Mouse (Mus musculus) G1E (cell line): ENCODE results near the gene Smox.

Experiments used
- CTCF ChIP-seq: IDR thresholded peaks from 2 replicates; pipeline ENCODE4 v1.5.1; 2012; ENCODE audit warnings: low read depth, low read length, inconsistent platforms, mixed read lengths
- GATA1 ChIP-seq: IDR thresholded peaks from 2 replicates; pipeline ENCODE4 v1.6.1; 2012; ENCODE audit warnings: borderline replicate concordance, low read length, inconsistent platforms, mixed read lengths
- POLR2AphosphoS5 ChIP-seq: IDR thresholded peaks from 2 replicates; pipeline ENCODE4 v1.6.1; 2012; ENCODE audit warnings: low read depth, low read length, inconsistent platforms; ENCODE audit not compliant: insufficient replicate concordance
- TAL1 ChIP-seq: conservative IDR thresholded peaks from 2 replicates; pipeline ENCODE4 v1.6.1; 2012; ENCODE audit warnings: low read depth, low read length, inconsistent platforms, mixed read lengths

- TF ChIP-seq CTCF (no peak), TAL1 (no peak), GATA1 (no peak), POLR2AphosphoS5 (no peak)
Observed at GRCm38 (mm10) chr2:131481733-131482132, 9.6 kb upstream of the Smox start.
